Mouse (Mus musculus) limb, embryonic 14.5 days (tissue): ENCODE results near the gene Fbxl16. TPM values are rescaled to one million over a fixed set of nuclear protein-coding genes. Genes with fewer than 3 reads are reported as not detected.

Source experiments
- ATAC-seq: fragments of 200-750 bp; cut with Nextera tagmentation; 2 replicates; pipeline ENCODE4 v1.8.0; 2017; ENCODE audit warnings: low read depth, moderate number of reproducible peaks, moderate TSS enrichment; ENCODE audit not compliant: low FRiP score
- DNase-seq: peaks from one replicate; pipeline ENCODE4 v3.0.0-alpha.2; 2015; ENCODE audit warnings: low spot score
- H3K27ac ChIP-seq: fragments of 300-500 bp; sonication (generic); replicated peaks from 2 replicates; pipeline ENCODE4 v1.5.1; 2014; ENCODE audit warnings: low read depth, mild to moderate bottlenecking, low read length, moderate library complexity, mixed read lengths
- H3K27me3 ChIP-seq: fragments of 300-500 bp; sonication (generic); 2 replicates; pipeline ENCODE4 v1.6.1; 2014; ENCODE audit warnings: low read length, mixed read lengths; ENCODE audit not compliant: control insufficient read depth, insufficient read depth
- H3K36me3 ChIP-seq: fragments of 300-500 bp; sonication (generic); 2 replicates; pipeline ENCODE4 v1.6.1; 2014; ENCODE audit warnings: mild to moderate bottlenecking, low read length, moderate library complexity, mixed read lengths; ENCODE audit not compliant: control insufficient read depth, insufficient read depth
- H3K4me1 ChIP-seq: fragments of 300-500 bp; sonication (generic); 2 replicates; pipeline ENCODE4 v1.6.1; 2014; ENCODE audit warnings: antibody characterized with exemption, low read length, mixed read lengths; ENCODE audit not compliant: control insufficient read depth, insufficient read depth
- H3K4me2 ChIP-seq: fragments of 300-500 bp; sonication (generic); replicated peaks from 2 replicates; pipeline ENCODE4 v1.6.1; 2014; ENCODE audit warnings: low read depth, mild to moderate bottlenecking, low read length, moderate library complexity; ENCODE audit not compliant: severe bottlenecking
- H3K4me3 ChIP-seq: fragments of 300-500 bp; sonication (generic); replicated peaks from 2 replicates; pipeline ENCODE4 v1.5.1; 2014; ENCODE audit warnings: low read length
- H3K9ac ChIP-seq: fragments of 300-500 bp; sonication (generic); 2 replicates; pipeline ENCODE4 v1.6.1; 2014; ENCODE audit warnings: mild to moderate bottlenecking, low read depth, low read length, moderate library complexity; ENCODE audit not compliant: severe bottlenecking
- H3K9me3 ChIP-seq: fragments of 300-500 bp; sonication (generic); 2 replicates; pipeline ENCODE4 v1.6.1; 2016; ENCODE audit warnings: low read length; ENCODE audit not compliant: control insufficient read depth
- POLR2A ChIP-seq: fragments of 200-500 bp; IDR thresholded peaks from 2 replicates; pipeline ENCODE4 v1.8.0; 2012; ENCODE audit warnings: inconsistent platforms, mild to moderate bottlenecking, moderate library complexity, borderline replicate concordance; ENCODE audit not compliant: insufficient read depth, insufficient read length; ENCODE audit errors: extremely low read depth
- WGBS: fragments of 180-500 bp; shearing (Covaris S2); extraction: QIAGEN DNeasy Blood & Tissue Kit; methylation state at CpG from one replicate; pipeline ENCODE4 v1.1.7; 2014; 5-methylcytosine and 5-hydroxymethylcytosine counted together
- polyA plus RNA-seq, 2 experiments: library from polyadenylated mRNA; depleted of rRNA in 1 of 2; stranded (reverse) in 1 of 2; unstranded in 1 of 2; fragments of >200 nt; fragmentation: Nextera tagmentation in 1 of 2; extraction: Ambion mirVana in 1 of 2; gene quantifications; 2 replicates each; pipeline versions ENCODE4 v1.2.1 to v1.2.3; 2012 to 2014

Fbxl16 gene
- polyA plus RNA-seq, 2 experiments: 2.0 to 6.5 TPM

DNA sequence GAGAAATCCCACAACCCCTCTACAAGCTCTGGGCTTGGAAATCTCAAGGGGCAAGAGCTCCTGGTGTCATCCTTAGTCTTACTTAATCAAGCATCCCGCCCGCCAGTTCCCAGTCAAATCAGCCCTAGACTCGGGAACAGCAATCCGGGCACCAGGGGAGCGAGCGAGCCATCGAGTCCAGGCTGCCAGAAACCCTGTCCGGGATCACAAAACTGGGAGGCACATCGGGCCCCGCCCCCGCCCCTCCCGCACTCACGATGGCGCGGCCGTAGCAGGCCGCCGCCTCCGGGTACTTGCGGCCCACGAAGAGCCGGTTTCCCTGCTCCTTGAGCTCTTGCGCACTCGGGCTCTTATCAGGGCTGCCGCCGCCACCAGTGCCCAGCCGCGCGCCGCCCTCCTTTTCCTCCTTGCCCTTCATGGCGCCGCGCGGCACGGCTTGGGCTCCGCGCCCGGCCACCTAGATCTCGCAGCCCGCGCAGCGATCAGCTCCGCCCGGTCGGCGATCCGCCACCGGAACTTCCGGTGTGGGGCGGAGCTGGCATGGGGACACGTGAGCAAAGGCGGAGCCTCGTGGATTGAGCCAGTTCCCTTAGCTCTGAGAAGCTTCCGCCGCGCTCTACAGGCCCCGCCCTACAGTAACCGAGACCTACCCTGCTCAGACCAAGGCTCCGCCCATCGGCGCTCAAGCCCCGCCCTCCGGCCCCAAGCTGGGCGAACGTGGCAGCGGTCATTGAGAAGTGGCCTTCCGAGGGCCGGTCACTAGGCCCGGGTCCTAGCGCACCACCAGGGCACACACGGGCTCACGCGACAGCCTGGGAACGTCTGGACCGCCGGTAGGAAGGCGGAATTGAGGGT, 23.8 kb downstream of the Fbxl16 start:
- DNase-seq: peak; percentile 99
- Histone ChIP-seq H3K4me1 (peaks cover 58% of the 10 kb centered on the region), H3K9ac (peak overlapping the region; percentile 77), H3K27ac (peak overlapping the region; percentile 89), H3K27me3 (no peaks in the 10 kb centered on the region), H3K9me3 (no peaks in the 10 kb centered on the region), H3K4me2 (peak overlapping the region; percentile 91), H3K4me3 (peak overlapping the region; percentile 85), H3K36me3 (peaks cover 38% of the 10 kb centered on the region)
- TF ChIP-seq POLR2A: peak; percentile 74; the same call in 1 of the 2 replicates
- WGBS: under 1% methylated on average over 46 of the region's 77 CpGs
- ATAC-seq: peak; percentile 92

- Histone ChIP-seq H3K4me2 (peak within 1 kb of the TSS; percentile 91), H3K4me3 (peak within 1 kb of the TSS; percentile 85), H3K9ac (peak within 1 kb of the TSS; percentile 77), H3K9me3 (no peaks in the 10 kb centered on the region), H3K4me1 (peaks cover 56% of the 10 kb centered on the region), H3K27me3 (no peaks in the 10 kb centered on the region), H3K36me3 (peaks cover 38% of the 10 kb centered on the region), H3K27ac (peak within 1 kb of the TSS; percentile 89)
- WGBS: 0% methylated on average over 24 of the region's 24 CpGs
- DNase-seq (peak; percentile 89), ATAC-seq (peak; percentile 66)
- no peak for TF ChIP-seq POLR2A
These were observed 24.4 kb downstream of the Fbxl16 start, which contains the start of gene Stub1 for GRCm38 (mm10) chr17:25833291-25833663. Gene Stub1, minus strand, starts transcription at chr17:25833404.

- Histone ChIP-seq H3K36me3 (peaks cover 42% of the 10 kb centered on the region), H3K9me3 (no peaks in the 10 kb centered on the region), H3K4me3 (peak overlapping the region; percentile 85), H3K27me3 (no peaks in the 10 kb centered on the region), H3K4me1 (peaks cover 52% of the 10 kb centered on the region), H3K27ac (peak overlapping the region; percentile 89; the same call in 1 of the 2 replicates), H3K9ac (peak overlapping the region; percentile 77), H3K4me2 (peak overlapping the region; percentile 91)
- WGBS: 34% methylated on average over 6 of the region's 6 CpGs
- no peak for TF ChIP-seq POLR2A
- ATAC-seq (no peak), DNase-seq (no peak)
These were observed 25.2 kb downstream of the Fbxl16 start for GRCm38 (mm10) chr17:25833961-25834594.

- peaks cover 51% of the 10 kb centered on the region for H3K4me1 ChIP-seq
- H3K36me3 ChIP-seq: peaks cover 49% of the 10 kb centered on the region
- H3K4me2 ChIP-seq: peak overlapping the region; percentile 91
- no peak for TF ChIP-seq POLR2A
- DNase-seq (no peak), ATAC-seq (no peak)
- H3K9ac ChIP-seq: peak overlapping the region; percentile 77; the same call in 1 of the 2 replicates
- 83% methylated on average over 12 of the region's 12 CpGs for WGBS
- H3K27me3 ChIP-seq: no peaks in the 10 kb centered on the region
- H3K9me3 ChIP-seq: no peaks in the 10 kb centered on the region
- peak overlapping the region; percentile 85 for H3K4me3 ChIP-seq
- H3K27ac ChIP-seq: no peak overlapping the region
These were observed 25.8 kb downstream of the Fbxl16 start for GRCm38 (mm10) chr17:25834595-25835222.

GRCm38 (mm10) chr17:25835301-25835700, 26.4 kb downstream of the Fbxl16 start:
- Histone ChIP-seq H3K27me3 (no peaks in the 10 kb centered on the region), H3K4me3 (no peak overlapping the region), H3K9ac (no peak overlapping the region), H3K27ac (no peak overlapping the region), H3K36me3 (peaks cover 49% of the 10 kb centered on the region), H3K4me2 (no peak overlapping the region), H3K4me1 (peaks cover 47% of the 10 kb centered on the region), H3K9me3 (no peaks in the 10 kb centered on the region)
- ATAC-seq (no peak), DNase-seq (no peak)
- TF ChIP-seq POLR2A: no peak
- 87% methylated on average over 7 of the region's 7 CpGs for WGBS
